Mouse (Mus musculus) MEL-GATA-1-ER (cell line): ENCODE measurements around the gene Klhl25.
"Not testable (repeated sequence)": the region's sequence is repeated elsewhere in the genome, so short reads cannot be mapped to it uniquely, and the experiment has no call there.

Source experiments
- DNase-seq: peaks from one replicate; pipeline ENCODE4 v3.0.0-alpha.2; 2012; ENCODE audit warnings: low read depth; ENCODE audit errors: extremely low read depth

Gene Klhl25

DNA sequence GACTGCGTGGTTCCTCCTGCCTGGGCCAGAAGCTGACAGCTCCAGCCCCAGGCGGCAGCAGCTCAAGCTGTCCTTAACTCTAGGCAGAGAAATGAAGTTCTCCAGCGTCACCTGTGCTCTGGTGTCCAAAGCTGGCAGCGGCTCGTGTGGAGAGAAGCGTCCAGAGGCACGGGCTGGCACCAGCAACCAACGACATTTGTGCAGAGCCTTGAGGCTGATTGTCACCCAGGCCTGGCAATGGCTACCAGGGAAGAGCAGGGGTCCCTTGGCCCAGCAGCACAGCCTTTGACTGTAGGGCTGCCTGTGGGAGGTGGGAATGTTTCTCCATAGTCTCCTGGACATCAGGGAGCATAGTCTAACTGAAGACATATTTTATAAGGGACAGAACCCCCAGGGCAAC is 24.6 kb downstream of the Klhl25 start:
- no peak for DNase-seq

DNA sequence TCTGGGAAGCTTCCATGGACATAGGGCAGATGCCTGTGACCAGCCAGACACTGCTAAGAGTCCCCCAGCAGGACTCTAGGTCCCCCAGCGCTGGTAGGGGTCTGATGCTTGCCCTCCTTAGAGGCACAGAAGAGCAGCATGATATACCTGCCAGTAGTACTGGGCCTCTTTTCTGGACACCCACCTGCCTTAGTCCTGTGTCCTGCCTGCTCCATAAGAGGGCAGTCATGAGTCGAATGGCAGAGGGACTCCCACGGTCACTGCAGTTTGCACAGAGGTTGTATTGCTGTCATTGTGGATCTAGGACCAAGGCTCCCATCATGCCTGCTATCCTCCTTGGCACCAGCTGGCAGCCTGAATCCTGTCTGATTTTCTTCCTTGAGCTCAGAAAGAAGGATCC is 25.1 kb downstream of the Klhl25 start:
- DNase-seq = no peak

- DNase-seq = no peak
These were observed 25.6 kb downstream of the Klhl25 start for GRCm38 (mm10) chr7:75873746-75874145.

DNA sequence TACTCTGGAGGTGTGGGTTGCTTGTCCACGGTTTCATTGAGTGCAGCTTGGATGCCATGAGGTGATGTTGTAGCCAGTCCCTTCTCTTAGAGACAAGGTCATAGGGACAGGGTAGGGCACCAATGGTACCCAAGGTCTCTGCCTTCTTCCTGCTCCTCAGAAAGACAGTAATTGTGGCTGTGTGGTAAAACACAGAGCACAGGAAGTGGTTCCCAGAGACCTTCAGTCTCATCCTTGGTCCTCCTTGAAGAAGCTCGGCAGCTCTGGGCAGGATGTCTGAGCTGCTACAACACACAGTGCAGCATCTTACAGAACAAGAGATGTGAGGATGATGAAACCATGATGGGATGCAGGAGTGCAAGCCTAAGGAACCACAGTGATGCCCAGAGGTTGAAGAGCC is 31.3 kb downstream of the Klhl25 start:
- DNase-seq = not testable (repeated sequence)

DNA sequence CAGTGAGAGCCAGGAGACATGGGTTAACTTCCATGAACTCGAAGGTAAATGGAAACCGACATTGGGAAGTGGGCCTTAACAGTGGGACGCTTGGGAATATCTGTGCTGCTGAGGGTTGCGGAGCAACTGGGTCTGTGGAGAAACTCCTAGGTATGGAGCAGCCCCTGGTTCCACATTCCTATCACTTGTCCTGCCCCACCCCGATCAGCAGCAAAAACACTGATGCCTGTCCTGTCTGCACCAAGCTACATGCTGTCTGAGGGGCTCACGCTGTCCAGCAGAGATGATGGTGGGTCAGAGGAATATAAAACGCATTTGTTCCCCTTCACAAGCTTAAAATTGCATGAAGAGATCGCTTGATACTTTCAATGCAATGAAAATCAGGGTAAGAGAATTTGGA is 32.1 kb downstream of the Klhl25 start:
- no peak for DNase-seq

DNA sequence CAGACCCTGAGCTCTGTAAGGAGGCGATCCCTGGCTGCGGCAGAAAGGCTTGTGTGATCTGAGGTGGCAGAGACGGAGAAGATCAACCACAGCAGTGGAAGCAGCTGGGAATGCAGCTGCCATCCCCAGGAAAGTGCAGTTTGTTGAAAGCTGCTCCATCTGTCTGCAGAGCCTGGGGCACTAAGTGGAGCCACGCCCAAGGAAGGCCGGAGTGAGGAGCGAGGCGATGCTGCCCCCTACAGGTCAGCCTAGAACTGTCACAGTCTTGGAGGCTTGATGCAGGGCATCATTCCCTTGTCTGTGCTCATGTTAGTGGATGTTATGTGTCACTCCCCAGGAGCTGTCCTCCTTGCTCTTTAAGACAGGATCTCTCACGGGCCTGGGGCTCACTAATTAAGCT is 32.5 kb downstream of the Klhl25 start:
- no peak for DNase-seq

GRCm38 (mm10) chr7:75881376-75881775 is 33.3 kb downstream of the Klhl25 start:
- DNase-seq = no peak

DNA sequence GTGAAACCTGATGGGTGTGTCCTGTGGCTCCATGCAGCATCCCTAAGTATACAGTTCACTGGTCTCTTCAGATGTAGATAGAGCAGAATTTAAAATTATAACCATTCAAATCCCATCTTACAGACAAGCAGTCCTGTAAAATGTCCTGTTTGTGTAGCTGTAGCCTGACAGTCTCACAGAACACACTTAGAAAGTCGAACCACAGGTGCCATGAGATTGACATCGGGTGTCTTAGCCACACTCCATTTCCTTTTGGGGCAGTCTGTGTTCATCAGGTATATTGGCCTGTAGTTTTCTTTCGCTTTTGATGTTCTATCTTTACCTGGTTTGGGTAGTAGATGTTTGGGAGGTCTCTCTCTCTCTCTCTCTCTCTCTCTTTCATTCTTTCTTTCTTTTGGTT is 33.7 kb downstream of the Klhl25 start:
- DNase-seq = no peak

- no peak for DNase-seq
These were observed 43.4 kb downstream of the Klhl25 start for GRCm38 (mm10) chr7:75891466-75891865.

DNA sequence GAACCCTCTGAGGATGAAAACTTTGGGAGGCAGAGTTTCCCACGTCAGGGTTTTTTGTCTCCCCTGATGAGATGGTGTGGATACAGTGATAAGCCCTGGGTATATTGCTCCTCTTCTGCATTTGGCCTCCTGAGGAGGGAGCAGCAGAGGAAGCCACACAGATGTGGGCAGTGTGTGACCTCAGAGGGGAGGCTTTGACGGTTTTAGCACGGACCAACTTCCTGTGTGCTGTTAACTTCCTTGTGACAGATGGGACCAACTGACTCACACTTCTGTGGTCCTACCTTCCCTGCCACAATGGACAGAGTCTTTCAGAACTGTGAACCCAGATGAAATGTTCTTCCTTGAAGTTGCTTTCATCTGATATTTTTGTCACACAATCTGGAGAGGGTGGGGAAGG is 44.6 kb downstream of the Klhl25 start:
- DNase-seq = no peak

GRCm38 (mm10) chr7:75893709-75894108 is 45.6 kb downstream of the Klhl25 start:
- DNase-seq = no peak

DNA sequence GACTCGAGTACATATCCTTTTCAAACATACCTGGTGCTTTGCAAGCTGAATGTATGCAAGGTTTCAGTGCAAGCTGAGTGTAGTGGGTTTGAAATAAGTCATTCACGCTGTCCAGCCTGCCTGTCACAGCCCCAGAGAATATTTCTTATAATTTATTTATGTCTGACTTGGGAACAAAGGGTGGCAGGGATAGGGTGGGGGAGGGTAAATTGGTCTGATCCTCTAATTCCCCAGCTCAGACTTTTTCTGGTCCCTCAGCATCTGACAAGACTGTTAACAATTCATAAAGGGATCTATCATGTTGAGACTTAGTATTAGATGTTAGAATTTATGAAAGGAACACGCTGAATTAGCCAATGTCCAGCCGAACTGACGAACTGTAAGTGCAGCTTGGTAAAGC is 48.9 kb downstream of the Klhl25 start:
- DNase-seq = no peak

GRCm38 (mm10) chr7:75899102-75899501 is 51.0 kb downstream of the Klhl25 start:
- DNase-seq = no peak

DNA sequence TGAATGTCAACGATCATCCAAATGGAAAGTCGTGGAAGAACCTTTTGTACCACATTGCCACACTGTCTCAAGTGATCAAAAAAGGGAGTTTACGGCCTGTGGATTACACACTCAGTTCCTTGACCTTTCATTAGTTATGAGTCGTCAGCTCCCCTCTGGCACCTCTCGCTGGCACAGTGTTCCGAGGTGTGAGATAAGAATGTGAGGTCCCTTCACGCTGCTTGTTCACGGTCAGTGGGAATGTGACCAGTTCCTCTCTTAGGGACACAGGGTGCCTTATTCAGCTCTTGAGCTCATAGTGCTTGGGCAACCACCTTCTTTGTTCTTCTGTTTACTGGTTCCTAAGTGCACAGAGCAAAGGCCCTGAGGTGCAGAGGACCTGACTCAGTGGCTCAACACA is 51.4 kb downstream of the Klhl25 start:
- no peak for DNase-seq

GRCm38 (mm10) chr7:75899954-75900353 is 51.8 kb downstream of the Klhl25 start:
- no peak for DNase-seq

DNA sequence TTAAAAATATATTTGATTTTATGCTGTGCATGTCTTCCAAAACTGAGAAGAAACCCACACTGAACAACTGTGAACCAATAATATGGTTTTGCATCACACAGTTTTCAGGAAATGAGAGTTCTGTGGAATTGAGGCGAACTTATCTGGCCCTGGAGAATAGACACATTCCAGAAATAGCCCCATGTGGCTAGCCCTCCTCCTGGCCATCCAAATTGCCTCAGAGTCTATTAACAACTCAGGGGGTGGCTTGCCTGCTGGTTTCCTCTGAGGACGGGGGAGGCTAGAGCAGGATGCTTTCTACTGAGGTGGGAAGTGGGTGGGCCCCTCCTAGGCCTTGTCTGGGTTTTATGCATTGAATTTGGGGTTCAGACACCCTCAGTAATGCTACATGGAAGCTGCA is 57.0 kb downstream of the Klhl25 start:
- no peak for DNase-seq

DNA sequence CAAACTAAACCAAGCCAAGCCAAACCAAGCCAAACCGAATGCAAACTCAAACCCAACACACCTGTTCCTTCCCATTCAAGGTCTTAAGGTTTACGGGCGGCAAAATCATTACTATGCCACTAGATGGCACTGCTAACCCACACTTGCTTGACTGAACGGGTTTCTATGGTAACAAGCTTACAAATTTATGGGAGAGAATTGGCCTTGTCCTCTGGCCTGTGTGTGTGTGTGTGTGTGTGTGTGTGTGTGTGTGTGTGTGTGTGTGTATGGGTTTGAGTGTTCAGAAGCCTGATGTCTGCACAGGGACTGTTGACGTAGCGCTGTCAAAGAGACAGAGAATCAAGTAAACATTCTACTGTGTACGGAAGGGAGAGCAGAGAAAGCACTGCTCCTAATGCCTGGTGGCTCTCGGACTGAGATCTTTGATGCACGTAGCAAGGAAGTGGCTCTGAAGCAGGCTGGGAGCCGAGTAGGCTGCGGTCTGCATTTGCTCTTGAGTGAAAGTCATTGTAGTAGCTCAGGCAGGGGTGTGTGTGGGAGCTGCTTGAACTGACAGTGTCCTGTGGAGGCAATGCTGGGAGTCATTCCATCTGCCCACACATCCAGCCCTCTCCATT is 62.0 kb downstream of the Klhl25 start:
- DNase-seq = no peak

- DNase-seq = no peak
These were observed 62.5 kb downstream of the Klhl25 start for GRCm38 (mm10) chr7:75910652-75911035.

- no peak for DNase-seq
These were observed 65.8 kb downstream of the Klhl25 start for GRCm38 (mm10) chr7:75913952-75914351.

DNA sequence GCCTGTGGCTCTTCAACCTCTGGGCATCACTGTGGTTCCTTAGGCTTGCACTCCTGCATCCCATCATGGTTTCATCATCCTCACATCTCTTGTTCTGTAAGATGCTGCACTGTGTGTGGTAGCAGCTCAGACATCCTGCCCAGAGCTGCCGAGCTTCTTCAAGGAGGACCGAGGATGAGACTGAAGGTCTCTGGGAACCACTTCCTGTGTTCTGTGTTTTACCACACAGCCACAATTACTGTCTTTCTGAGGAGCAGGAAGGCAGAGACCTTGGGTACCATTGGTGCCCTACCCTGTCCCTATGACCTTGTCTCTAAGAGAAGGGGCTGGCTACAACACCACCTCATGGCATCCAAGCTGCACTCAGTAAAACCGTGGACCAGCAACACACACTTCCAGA is 67.4 kb downstream of the Klhl25 start:
- not testable (repeated sequence) for DNase-seq

DNA sequence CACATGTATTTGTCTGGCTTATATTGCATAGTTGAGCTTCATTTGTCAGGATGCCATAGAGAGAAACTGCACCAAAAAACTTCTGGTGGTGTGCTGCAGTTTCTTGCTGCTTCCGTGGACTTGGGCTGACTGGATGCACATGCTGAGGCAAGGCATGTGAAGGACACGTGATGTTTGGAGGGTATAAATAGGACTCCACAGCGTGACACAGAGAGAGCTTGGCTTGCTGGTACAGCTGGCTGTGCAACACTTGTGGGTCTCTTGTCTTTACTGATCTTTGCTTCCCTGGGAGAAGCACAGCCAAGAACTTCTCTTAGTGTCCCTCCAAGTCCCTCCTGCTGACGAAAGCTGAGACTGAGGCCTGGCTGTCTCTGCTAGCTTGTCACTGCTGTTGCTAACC is 69.6 kb downstream of the Klhl25 start:
- DNase-seq = no peak

- DNase-seq = not testable (repeated sequence)
These were observed 71.6 kb downstream of the Klhl25 start for GRCm38 (mm10) chr7:75919745-75920144.
